Mouse (Mus musculus) liver, postnatal 0 days (tissue): ENCODE measurements around the gene Ccdc50.

Experiments
- CTCF ChIP-seq: sonication (generic); IDR thresholded peaks from 2 replicates; pipeline ENCODE4 v1.5.1; 2016; ENCODE audit warnings: antibody characterized with exemption, low read depth
- EP300 ChIP-seq: IDR thresholded peaks from 2 replicates; pipeline ENCODE4 v1.6.1; 2016; ENCODE audit warnings: antibody characterized with exemption, low read depth, mild to moderate bottlenecking

GRCm38 (mm10) chr16:27354464-27354863 lies 34.2 kb upstream of the Ccdc50 start:
- TF ChIP-seq CTCF (no peak), EP300 (no peak)
